Mouse (Mus musculus) E14TG2a.4 (cell line): ENCODE measurements around the gene 4930404N11Rik.

Source experiments
- CTCF ChIP-seq: conservative IDR thresholded peaks from 2 replicates; pipeline ENCODE4 v1.5.1; 2014; ENCODE audit warnings: low read length
- NANOG ChIP-seq: IDR thresholded peaks from 2 replicates; pipeline ENCODE4 v1.6.1; 2014; ENCODE audit warnings: borderline replicate concordance, low read length, mixed read lengths
- POU5F1 ChIP-seq: IDR thresholded peaks from 2 replicates; pipeline ENCODE4 v1.6.1; 2014; ENCODE audit warnings: low read length, borderline replicate concordance

DNA sequence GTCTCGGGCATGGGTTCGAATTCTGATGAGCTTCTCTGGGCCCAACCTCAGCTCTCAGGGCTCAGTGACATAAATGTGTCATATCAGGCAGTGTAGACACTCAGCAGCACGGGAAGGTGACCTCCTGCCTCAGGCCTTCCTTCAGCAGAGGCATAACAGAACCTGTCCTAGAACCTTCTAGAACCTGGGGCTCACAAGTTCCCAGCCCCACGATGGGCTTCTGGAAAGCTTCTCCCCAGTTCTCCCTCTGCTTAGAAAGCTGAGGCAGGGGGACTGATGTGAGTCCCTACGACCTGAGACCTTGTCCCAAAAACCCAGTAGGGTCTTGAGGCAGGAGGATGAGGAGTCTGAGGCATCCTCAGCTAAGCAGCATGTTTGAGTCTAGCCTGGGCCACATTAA is 49.5 kb upstream of the 4930404N11Rik start:
- TF ChIP-seq CTCF, result no peak
- no peak for TF ChIP-seq NANOG
- no peak for TF ChIP-seq POU5F1
